Mouse (Mus musculus) lung, postnatal 14 days (tissue): ENCODE measurements around the gene Neurod2.

ENCODE experiments used
- DNase-seq: peaks from one replicate; pipeline ENCODE4 v3.0.0; 2021

The Neurod2 gene

GRCm38 (mm10) chr11:98329081-98329959 lies at the start of gene Neurod2:
Gene Neurod2 (minus strand): TSS chr11:98329648.
- no peak for DNase-seq

- no peak for DNase-seq
Measured at GRCm38 (mm10) chr11:98377787-98378186, 48.3 kb upstream of the Neurod2 start.

GRCm38 (mm10) chr11:98376756-98377155 lies 47.3 kb upstream of the Neurod2 start:
- DNase-seq = no peak

DNA sequence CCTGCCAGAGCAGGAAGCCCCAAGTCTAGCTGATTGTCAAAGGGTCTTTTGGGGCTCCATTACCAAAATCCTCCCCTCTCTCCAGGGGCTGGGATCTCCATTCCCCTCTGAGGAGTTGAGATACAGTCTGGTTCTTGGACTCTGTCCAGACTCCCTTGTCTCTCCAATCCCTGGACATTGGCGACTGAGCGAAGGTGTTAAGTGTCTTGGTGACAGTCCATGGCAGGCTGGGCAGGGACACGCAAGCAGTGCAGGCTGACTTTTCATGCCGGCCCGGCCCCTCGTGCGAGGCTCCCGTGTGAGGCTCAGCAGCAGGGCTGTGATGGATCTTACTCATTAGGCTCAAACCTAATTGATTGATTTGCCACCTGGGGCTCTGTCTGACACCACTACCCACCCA lies 44.8 kb upstream of the Neurod2 start:
- no peak for DNase-seq

- DNase-seq = no peak
Measured at GRCm38 (mm10) chr11:98373244-98373643, 43.8 kb upstream of the Neurod2 start.

- DNase-seq = peak; percentile 83
Measured at GRCm38 (mm10) chr11:98372406-98372805, 43.0 kb upstream of the Neurod2 start.

GRCm38 (mm10) chr11:98371556-98372240 lies 42.2 kb upstream of the Neurod2 start:
- DNase-seq = no peak

DNA sequence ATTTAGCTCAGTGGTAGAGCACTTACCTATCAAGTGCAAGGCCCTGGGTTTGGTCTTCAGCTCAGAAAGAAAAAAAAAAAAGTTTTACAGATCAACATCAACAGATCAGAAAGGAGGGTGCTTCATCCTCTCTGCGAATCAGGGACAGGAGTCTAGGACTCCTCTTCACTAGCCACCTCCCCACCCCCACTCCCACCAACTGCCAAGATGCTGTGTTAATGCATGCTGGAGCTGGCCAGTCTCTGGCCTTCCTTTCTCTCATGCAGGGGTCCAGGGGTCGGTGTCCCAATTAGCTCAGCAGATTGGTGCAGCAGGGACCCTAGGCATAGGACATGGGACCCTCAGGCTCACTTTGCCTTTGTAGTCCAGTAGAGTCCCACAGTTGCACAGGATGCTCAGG lies 41.1 kb upstream of the Neurod2 start:
- DNase-seq = no peak

GRCm38 (mm10) chr11:98369337-98369736 lies 39.9 kb upstream of the Neurod2 start:
- no peak for DNase-seq

DNA sequence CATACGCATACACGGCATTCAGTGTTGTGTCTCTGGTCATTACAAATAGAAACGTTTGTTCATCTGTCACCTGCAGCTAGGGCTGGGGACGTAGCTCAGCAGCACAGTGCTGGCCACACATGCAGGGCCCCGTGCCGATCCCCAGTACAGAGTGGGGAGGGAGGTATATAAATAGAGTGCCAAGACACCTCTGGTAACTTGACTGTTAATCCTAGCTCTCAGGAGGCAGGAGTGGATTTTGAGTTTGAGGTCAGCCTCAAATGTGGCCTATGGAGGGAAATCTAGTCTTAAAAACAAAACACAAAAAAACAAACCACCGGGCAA lies 38.4 kb upstream of the Neurod2 start:
- DNase-seq = no peak

GRCm38 (mm10) chr11:98367171-98367862 lies 37.9 kb upstream of the Neurod2 start:
- no peak for DNase-seq

- DNase-seq = no peak
Measured at GRCm38 (mm10) chr11:98366290-98366689, 36.8 kb upstream of the Neurod2 start.

DNA sequence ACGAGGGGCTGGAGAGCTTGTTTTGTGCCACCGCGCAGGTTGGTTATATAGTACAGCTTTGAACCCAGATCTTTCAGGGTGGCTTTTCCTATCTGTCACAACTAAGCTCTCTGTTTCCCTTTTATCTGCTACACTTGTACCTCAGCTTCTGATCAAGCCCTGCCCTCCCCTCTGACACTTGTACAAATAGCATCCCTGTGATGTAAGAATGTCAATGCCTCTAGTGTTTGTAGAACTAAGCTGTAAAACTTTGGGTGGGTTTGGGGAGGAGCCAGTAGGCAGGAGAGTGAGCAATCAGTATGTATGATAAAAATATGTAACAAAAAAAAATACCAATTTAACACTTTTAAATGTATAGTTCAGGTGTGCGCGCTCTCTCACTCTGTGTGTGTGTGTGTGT lies 35.0 kb upstream of the Neurod2 start:
- DNase-seq = no peak

DNA sequence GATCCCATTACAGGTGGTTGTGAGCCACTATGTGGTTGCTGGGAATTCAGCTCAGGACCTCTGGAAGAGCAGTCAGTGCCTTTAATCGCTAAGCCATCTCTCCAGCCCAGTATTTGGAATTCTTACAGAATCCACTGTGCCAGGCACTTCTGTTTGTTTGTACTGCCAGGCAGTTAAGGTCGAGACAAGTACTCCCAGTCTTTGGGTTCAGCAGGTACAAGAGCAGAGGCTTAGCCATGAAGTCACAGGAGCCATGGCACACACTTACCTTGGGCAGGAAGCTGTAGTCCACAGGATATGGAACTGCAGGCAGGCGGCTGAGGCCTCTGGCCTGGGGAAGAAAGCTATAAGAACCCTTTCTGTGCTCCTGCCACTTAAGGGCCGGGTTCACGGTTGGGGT lies 34.4 kb upstream of the Neurod2 start:
- no peak for DNase-seq

DNA sequence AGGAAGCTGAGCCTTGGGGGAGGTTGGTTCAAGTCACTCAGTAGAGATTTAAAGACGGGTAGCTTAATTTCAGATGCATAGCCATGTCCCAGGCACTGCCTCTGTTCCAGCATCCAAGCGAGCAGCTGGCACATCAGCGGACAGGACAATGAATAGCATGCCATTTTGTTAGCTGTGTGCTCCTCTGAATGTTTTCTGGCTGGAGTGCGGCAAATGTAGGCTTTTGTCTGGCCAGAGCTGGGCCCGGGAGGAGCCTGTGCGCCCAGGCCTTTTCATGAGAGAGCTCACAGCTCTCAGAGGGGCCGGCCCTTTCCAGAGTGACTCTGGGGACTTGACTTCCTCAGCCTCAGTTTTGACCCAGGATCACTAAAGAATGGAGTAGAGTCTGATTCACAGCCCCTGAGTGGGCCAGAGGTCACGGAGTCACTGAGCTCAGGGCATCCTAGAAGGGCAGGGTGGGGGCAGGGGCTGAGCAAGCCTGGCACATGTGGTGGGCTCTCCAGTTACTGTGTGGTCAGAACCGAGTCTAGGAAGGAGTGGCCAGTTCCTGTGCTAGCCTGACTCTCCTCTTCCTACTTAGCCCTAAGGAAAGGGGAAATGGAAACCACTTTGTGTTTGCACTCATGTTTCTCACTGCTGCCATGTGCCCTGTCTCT lies 31.5 kb upstream of the Neurod2 start:
- no peak for DNase-seq

GRCm38 (mm10) chr11:98358161-98359083 lies 29.0 kb upstream of the Neurod2 start, which contains the start of gene Stard3:
Gene Stard3 (plus strand): TSS chr11:98358368.
- peak; percentile 92 for DNase-seq

DNA sequence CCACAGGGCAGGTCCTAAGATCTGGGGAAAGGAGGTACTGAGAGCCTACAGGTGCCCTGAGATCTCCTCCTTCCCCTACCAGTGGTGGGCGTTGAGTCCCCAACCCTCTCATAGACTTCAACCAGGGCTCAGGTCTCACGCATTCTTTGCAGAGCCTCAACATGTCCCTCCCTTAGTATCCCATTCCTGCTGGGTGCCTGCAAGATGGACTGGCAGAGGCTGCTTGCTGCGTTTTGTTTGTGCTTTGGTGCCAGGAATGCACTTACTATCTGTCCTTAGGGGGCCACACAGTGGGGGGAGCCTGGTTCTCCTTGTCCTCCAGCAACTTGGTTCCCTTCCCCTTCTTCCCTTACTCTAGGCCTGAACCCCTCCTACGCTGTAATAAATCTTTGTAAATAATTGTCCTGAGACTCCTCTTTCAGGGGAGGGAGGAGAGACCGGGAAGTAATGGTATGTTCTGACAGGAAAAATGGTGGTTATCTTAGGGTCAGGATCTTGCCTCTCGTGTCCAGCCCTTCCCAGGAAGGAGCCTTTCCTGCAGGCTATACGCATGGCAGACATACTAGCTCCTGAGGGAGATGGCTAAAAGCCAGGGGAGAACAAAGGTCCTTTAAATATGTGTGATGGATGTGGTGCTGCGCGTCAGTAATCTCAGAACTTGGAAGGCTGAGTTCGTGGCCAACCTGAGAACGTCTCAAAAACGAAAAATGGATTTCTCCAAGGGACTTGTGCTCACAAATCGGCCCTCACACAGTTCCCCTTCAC lies 28.1 kb upstream of the Neurod2 start:
- DNase-seq = no peak

DNA sequence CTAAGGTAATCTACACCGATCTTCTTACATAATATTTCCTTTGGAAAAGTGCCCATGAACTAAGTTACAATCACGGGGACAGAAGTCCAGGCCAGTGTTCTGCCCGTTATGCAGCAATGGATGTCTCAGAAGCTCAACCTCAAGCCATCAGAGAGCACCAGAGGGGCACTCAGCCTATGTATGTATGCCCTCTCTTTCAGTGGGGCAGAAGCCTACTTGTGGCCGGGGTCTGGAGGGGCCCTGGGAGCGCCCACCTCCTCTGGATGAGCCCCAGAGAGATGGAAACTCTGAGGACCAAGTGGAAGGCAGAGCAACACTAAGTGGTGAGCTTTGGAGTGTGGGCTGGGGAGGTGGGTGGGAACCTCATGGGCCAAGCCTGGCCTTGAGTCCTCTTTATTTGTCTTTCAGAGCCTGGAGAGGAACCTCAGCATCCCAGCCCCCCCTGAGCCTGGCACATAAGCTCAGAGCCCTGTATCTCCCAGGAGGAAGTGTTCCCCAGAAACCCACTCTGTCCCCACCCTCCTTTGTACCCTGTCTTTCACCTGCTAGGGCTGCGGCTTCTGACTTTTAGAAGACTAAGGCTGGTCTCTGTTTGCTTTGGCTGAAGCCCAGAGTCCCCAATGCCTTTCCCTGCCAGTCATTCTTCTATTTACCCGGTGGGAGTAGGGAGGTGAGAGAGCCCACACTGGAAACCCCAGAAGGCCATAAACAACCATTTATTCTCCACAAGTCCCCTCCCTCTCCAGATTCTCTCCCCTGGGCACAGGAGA lies 27.4 kb upstream of the Neurod2 start:
- DNase-seq = no peak

- peak; percentile 57 for DNase-seq
Measured at GRCm38 (mm10) chr11:98355732-98356299, 26.4 kb upstream of the Neurod2 start.

- no peak for DNase-seq
Measured at GRCm38 (mm10) chr11:98354445-98354844, 25.0 kb upstream of the Neurod2 start.
